Mouse (Mus musculus): ENCODE data around the gene Fhdc1.

The Fhdc1 gene

GRCm38 (mm10) chr3:84432797-84433445, 47.3 kb downstream of the Fhdc1 start:
- DNase-seq (ENCODE audit: low spot score) = no peak

- DNase-seq (ENCODE audit: low spot score) = no peak
These were observed 49.0 kb downstream of the Fhdc1 start for GRCm38 (mm10) chr3:84431257-84431656.

- DNase-seq (ENCODE audit: low spot score) = no peak
These were observed 50.1 kb downstream of the Fhdc1 start for GRCm38 (mm10) chr3:84430152-84430551.

- no peak for DNase-seq (ENCODE audit: low spot score)
These were observed 51.1 kb downstream of the Fhdc1 start for GRCm38 (mm10) chr3:84428994-84429725.

- DNase-seq (ENCODE audit: low spot score) = no peak
These were observed 52.5 kb downstream of the Fhdc1 start for GRCm38 (mm10) chr3:84427779-84428178.

GRCm38 (mm10) chr3:84422340-84422739, 57.9 kb downstream of the Fhdc1 start:
- no peak for DNase-seq (ENCODE audit: low spot score)

- no peak for DNase-seq (ENCODE audit: low spot score)
These were observed 66.4 kb downstream of the Fhdc1 start for GRCm38 (mm10) chr3:84413868-84414267.

- DNase-seq (ENCODE audit: low spot score) = no peak
These were observed 67.3 kb downstream of the Fhdc1 start for GRCm38 (mm10) chr3:84412920-84413319.

- no peak for DNase-seq (ENCODE audit: low spot score)
These were observed 70.8 kb downstream of the Fhdc1 start for GRCm38 (mm10) chr3:84409474-84409862.

- no peak for DNase-seq (ENCODE audit: low spot score)
These were observed 71.3 kb downstream of the Fhdc1 start for GRCm38 (mm10) chr3:84408756-84409473.

GRCm38 (mm10) chr3:84405523-84405922, 74.7 kb downstream of the Fhdc1 start:
- no peak for DNase-seq (ENCODE audit: low spot score)

GRCm38 (mm10) chr3:84403389-84403788, 76.8 kb downstream of the Fhdc1 start:
- DNase-seq (ENCODE audit: low spot score) = no peak

GRCm38 (mm10) chr3:84402716-84403115, 77.5 kb downstream of the Fhdc1 start:
- DNase-seq (ENCODE audit: low spot score) = no peak

GRCm38 (mm10) chr3:84397976-84398375, 82.3 kb downstream of the Fhdc1 start:
- DNase-seq (ENCODE audit: low spot score) = no peak

GRCm38 (mm10) chr3:84396240-84396639, 84.0 kb downstream of the Fhdc1 start:
- no peak for DNase-seq (ENCODE audit: low spot score)

GRCm38 (mm10) chr3:84395840-84396239, 84.4 kb downstream of the Fhdc1 start:
- no peak for DNase-seq (ENCODE audit: low spot score)

GRCm38 (mm10) chr3:84394841-84395447, 85.3 kb downstream of the Fhdc1 start:
- DNase-seq (ENCODE audit: low spot score) = no peak

Data from layer of hippocampus, adult 11-12 months (tissue).